Mouse (Mus musculus): Measurements from ENCODE around the gene Rbm20. TPM values are rescaled to one million over a fixed set of nuclear protein-coding genes. Genes with fewer than 3 reads are reported as not detected.

Gene Rbm20
- total RNA-seq, 2 experiments from 2014 or later: 2.7 to 4.0 TPM

DNA sequence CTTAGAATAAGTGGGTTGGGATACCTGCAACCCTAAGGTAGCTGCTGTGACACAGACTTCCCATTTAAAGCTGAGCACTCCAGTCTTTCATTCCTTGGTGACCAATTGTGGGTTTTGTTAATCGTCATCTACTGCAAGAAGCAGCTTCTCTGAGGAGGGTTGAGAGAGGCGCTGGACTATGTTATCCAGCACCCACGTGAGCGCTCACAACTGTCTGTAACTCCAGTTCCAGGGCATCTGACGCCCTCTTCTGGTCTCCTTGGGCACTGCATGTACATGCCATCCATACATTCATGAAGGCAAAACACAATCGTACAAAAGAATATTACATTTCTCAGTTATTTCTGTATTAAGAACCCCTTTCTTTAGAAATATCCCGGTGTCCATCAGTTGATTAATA lies 75.9 kb downstream of the Rbm20 start:
- no peak for DNase-seq (ENCODE audit: low spot score in 2 of 2)

GRCm38 (mm10) chr19:53754421-53754830 lies 77.3 kb downstream of the Rbm20 start:
- DNase-seq (ENCODE audit: low spot score in 2 of 2): no peak

DNA sequence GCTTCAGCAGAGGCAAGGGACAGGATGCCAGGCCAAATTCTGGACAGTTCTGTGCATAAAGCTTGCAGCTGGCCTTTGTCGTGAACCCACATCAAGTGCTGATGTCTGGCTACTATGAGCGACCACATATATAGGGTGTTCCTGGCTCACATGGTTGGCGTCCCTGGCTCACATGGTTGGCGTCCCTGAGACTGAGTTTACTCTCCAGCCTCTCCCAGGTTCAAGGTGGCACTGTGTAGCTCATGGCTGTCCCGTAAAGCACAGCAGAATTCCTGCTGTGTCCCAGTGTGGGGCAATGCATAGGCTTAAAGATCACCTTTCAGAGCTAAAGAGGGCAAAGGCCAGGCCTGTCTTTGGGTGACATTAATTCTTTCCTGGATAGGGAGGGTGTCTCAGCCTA lies 78.2 kb downstream of the Rbm20 start:
- no peak for DNase-seq (ENCODE audit: low spot score in 2 of 2)

DNA sequence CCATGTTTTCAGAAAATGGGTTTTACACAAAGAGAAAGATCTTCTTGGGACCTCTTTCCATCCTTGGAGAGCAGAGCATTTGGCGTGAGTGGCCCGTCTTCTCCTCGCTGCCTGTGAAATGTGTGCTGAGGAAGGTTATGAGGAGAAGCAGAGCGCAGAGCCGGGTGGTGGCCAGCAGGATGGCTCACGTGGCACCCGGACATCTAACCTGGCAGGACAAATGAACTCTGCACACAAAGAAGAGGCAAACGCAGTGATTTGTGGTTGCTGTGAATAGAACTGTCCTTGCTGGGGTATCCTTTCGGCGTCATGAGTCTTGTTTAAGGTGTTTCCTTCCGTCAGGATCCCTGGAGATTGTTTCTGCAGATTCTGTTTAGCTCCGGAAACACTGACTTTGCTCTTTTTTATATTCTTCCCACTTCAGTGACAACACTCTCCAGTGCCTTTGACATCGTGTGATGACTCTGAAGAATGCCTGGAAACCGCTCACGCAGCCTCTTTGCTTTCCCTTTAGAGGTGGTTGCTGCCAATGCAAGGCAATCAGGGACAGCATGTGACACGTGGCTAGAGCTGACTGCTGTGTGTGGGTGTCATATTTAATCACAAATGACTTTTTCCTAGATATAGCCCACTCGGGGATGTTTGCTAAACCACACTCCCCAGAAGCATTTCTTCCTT lies 80.5 kb downstream of the Rbm20 start:
- no peak for DNase-seq (ENCODE audit: low spot score in 2 of 2)

DNA sequence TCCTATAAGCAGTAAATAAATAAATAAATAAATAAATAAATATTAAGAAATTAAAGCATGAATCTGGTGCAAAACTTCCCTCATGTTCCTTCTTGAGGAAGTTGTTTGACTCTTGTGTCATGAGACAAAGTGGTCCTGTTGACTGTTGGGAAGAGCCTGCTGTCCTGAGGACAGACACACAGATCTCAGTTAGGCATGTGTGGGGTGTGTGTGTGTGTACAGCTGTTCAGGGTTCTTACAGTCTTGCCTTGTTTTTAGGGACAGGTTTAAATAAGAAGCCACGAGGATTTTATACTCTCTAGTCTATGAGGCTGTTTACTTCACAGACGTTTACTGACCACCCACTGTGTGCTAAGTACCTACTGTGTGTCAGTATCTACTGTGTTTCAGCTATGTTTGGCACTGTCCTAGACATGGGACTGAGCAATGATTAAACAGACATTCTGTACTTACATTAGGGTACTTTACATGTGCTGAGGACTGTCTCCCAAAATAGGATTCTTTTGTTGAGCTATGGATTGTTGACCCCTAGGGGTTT lies 81.8 kb downstream of the Rbm20 start:
- no peak for DNase-seq (ENCODE audit: low spot score in 2 of 2)

- DNase-seq (ENCODE audit: low spot score in 2 of 2): no peak
Measured at GRCm38 (mm10) chr19:53760125-53761101, 83.3 kb downstream of the Rbm20 start.

GRCm38 (mm10) chr19:53762749-53763438 lies 85.8 kb downstream of the Rbm20 start:
- no peak for DNase-seq (ENCODE audit: low spot score in 2 of 2)

DNA sequence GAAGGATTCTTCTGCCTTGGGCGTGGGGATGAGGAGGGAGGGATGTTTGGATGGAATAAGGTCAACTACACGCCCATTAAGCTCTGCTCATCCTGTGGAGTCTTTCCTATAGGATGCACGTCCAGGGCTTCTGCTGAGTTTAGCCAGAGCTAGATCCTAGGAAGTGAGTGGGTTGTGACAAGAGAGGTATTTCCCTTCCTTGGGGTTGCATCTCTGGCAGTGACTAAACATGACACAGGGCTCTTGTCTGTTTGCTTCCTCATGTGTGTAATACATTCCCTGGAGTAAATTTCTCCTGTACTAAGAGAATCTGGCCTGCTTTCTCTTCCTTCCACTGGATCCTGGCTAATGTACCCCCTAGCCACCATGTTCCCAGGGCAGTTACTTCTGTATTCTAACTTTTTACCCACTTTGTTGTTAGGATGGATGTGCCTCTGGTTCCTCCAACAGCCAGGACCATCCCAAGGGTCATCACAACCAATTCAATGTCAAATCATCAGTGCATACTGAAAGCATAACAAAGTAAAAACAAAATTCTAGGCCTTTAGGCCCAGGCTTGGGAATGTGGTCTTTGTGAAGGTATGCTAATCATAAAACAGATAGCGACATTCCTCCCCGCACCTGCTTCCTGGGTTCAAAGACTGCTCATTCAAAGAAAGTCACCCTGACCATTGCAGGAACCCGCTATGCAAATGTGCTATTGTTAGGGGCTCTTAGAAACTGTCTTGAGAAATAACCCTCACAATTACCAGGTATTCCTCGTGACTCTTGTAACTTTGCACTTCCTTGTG lies 87.8 kb downstream of the Rbm20 start:
- no peak for DNase-seq (ENCODE audit: low spot score in 2 of 2)

- DNase-seq (ENCODE audit: low spot score in 2 of 2): no peak
Measured at GRCm38 (mm10) chr19:53768478-53768877, 91.4 kb downstream of the Rbm20 start.

DNA sequence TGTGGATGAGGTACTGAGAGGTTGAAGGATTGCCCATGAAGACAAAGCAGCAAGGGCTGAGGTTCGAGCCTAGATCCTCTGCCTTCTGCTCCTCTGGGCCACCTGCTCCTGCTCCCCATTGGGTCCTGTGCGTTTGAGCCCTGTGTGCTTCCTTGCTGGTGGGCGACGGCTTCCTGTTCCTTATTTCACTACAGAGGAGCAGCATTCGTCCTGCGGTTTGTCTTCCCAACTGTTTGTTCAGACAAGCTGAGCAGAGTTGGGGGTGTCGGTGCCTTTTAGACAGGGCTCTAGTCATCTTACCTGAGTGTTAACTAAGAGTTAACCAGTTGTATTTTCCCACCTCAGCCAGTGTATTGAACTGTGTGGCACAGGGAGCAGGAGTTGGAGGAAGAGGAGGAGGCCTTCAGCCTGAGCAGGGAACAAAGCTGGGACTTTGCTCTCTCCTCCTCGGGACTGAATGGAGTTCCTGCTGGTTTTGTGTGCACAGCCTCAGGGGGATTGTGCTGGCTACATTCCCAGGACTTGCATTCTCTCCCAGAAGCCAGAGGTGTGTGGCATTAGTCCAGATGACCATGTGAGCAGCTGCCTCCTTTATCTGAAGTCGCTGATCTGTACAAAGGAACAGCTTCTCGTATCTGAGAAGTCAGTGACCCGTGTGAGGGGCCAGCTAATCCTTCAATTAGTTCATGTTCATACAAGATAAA lies 97.0 kb downstream of the Rbm20 start:
- DNase-seq (ENCODE audit: low spot score in 2 of 2): no peak

- no peak for DNase-seq (ENCODE audit: low spot score in 2 of 2)
Measured at GRCm38 (mm10) chr19:53774641-53775350, 97.7 kb downstream of the Rbm20 start.

GRCm38 (mm10) chr19:53779402-53779801 lies 102.3 kb downstream of the Rbm20 start:
- no peak for DNase-seq (ENCODE audit: low spot score in 2 of 2)

DNA sequence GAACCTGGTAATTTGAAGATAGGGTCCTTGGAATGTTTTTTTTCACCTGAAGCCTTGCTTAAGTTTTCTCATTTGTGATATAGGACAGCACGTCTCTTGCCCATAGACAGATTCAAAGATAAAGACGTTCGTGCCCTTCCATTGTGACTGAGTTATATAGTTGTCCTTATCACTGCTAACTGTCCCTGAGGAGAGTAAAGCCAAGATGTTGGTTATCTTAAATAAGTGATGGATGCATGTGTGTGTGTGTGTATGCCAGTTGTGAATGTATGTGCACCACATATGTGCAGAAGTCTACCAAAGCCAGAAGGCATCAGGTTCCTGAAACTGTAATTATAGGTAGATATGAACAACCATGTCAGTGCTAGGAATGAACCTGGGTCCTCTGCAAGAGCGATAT lies 102.7 kb downstream of the Rbm20 start:
- DNase-seq (ENCODE audit: low spot score in 2 of 2): no peak

GRCm38 (mm10) chr19:53780752-53781602 lies 103.9 kb downstream of the Rbm20 start:
- no peak for DNase-seq (ENCODE audit: low spot score in 2 of 2)

GRCm38 (mm10) chr19:53781826-53782225 lies 104.7 kb downstream of the Rbm20 start:
- no peak for DNase-seq (ENCODE audit: low spot score in 2 of 2)

GRCm38 (mm10) chr19:53785352-53785751 lies 108.2 kb downstream of the Rbm20 start:
- DNase-seq (ENCODE audit: low spot score in 2 of 2): no peak

- DNase-seq (ENCODE audit: low spot score in 2 of 2): no peak
Measured at GRCm38 (mm10) chr19:53786239-53786638, 109.1 kb downstream of the Rbm20 start.

DNA sequence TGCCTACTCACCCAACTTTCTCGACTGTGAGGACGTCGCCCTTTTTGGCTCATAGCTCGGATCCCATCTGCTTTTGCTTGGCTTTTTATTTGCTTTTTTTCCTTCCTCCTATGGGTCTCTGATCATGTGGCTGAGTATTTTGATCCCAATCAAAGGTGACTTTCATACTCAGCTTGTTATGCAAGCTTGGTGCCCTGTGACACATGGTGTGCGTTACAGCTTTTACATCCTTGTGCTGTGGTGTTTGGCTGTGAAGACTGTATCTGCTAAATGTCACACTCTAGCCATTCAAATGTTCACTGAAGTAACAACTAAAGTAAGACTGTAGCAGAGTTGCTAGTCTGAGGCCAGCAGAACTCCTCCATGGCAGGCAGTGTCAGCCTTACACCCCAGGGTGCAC lies 109.7 kb downstream of the Rbm20 start:
- no peak for DNase-seq (ENCODE audit: low spot score in 2 of 2)

Data from adrenal gland, postnatal 4 days (tissue).